Mouse (Mus musculus) lung, adult 2 months (tissue): ENCODE results near the gene Usp17lc. TPM values are rescaled to one million over a fixed set of nuclear protein-coding genes. Genes with fewer than 3 reads are reported as not detected.
"Not testable (repeated sequence)": the region's sequence is repeated elsewhere in the genome, so short reads cannot be mapped to it uniquely, and the experiment has no call there.

Source experiments
- DNase-seq: peaks from one replicate; pipeline ENCODE4 v3.0.0; 2022
- H3K4me1 ChIP-seq: fragments of 200-500 bp; 2 replicates; pipeline ENCODE4 v1.6.1; 2011; ENCODE audit warnings: low read length; ENCODE audit not compliant: control insufficient read depth, insufficient read depth
- H3K4me3 ChIP-seq: fragments of 200-500 bp; replicated peaks from 2 replicates; pipeline ENCODE3; 2011; ENCODE audit warnings: low read depth, mild to moderate bottlenecking, control low read depth, low read length; ENCODE audit errors: extremely low read depth
- CTCF ChIP-seq: fragments of 200-500 bp; IDR thresholded peaks from 2 replicates; pipeline ENCODE4 v1.5.1; 2011; ENCODE audit warnings: mild to moderate bottlenecking, low read length, control low read depth; ENCODE audit not compliant: insufficient read depth
- POLR2A ChIP-seq: fragments of 200-500 bp; IDR thresholded peaks from 2 replicates; pipeline ENCODE4 v1.6.1; 2011; ENCODE audit warnings: low read depth, mild to moderate bottlenecking, control low read depth, low read length, borderline replicate concordance; ENCODE audit errors: extremely low read depth
- WGBS: fragments of 180-500 bp; shearing (Covaris S2); methylation state at CpG from one replicate; pipeline ENCODE4 v1.1.7; 2018; 5-methylcytosine and 5-hydroxymethylcytosine counted together
- polyA plus RNA-seq: library from polyadenylated mRNA; depleted of rRNA; stranded (reverse); fragments of >200 nt; gene quantifications from 2 replicates; pipeline ENCODE4 v1.2.3, GENCODE M21; 2012; rRNA removed

The Usp17lc gene
- polyA plus RNA-seq, result not detected in 2 replicates

- not testable (repeated sequence) for DNase-seq, H3K4me3 ChIP-seq, H3K4me1 ChIP-seq
- 73% methylated on average over 1 of the region's 1 CpGs for WGBS
Observed at GRCm38 (mm10) chr7:103414772-103415171, at the start of gene Usp17lc. Usp17lc (plus strand) TSS chr7:103415072.

- DNase-seq, result no peak
- Histone ChIP-seq H3K4me1 (no peaks in the 10 kb centered on the region), H3K4me3 (no peak within 1 kb of the TSS)
- TF ChIP-seq POLR2A, result no peak
- no peak for TF ChIP-seq CTCF
Observed at GRCm38 (mm10) chr7:103386077-103386476, 28.8 kb upstream of the Usp17lc start, which contains the start of gene Olfr603. Olfr603 (minus strand) TSS chr7:103386177.

- no peak for DNase-seq
- Histone ChIP-seq H3K4me3 (no peak overlapping the region), H3K4me1 (no peaks in the 10 kb centered on the region)
- TF ChIP-seq CTCF (no peak), POLR2A (no peak)
Observed at GRCm38 (mm10) chr7:103397758-103398157, 17.1 kb upstream of the Usp17lc start.

- TF ChIP-seq CTCF, result no peak
- no peak for TF ChIP-seq POLR2A
- DNase-seq, result no peak
- H3K4me3 ChIP-seq, result no peak overlapping the region
- WGBS, result 5% methylated on average over 1 of the region's 1 CpGs
- no peaks in the 10 kb centered on the region for H3K4me1 ChIP-seq
Observed at GRCm38 (mm10) chr7:103398981-103399380, 15.9 kb upstream of the Usp17lc start.

- H3K4me3 ChIP-seq, result not testable (repeated sequence)
- 55% methylated on average over 3 of the region's 3 CpGs for WGBS
Observed at GRCm38 (mm10) chr7:103406521-103407055, 8.3 kb upstream of the Usp17lc start.

GRCm38 (mm10) chr7:103445339-103445738 is 30.5 kb downstream of the Usp17lc start, which contains the start of gene Olfr605:
Olfr605 (minus strand) TSS chr7:103445439.
- DNase-seq, result no peak
- Histone ChIP-seq H3K4me1 (no peaks in the 10 kb centered on the region), H3K4me3 (no peak within 1 kb of the TSS)
- 74% methylated on average over 1 of the region's 1 CpGs for WGBS
- TF ChIP-seq CTCF (no peak), POLR2A (no peak)

More at GRCm38 (mm10) chr7:103406521-103407055, 8.3 kb upstream of the Usp17lc start:
- not testable (repeated sequence) for H3K4me1 ChIP-seq, DNase-seq

GRCm38 (mm10) chr7:103448746-103449145 is 33.9 kb downstream of the Usp17lc start, which contains the start of gene Olfr606:
Olfr606 (plus strand) TSS chr7:103449046.
- no peak for TF ChIP-seq CTCF
- no peak for TF ChIP-seq POLR2A
- WGBS, result 86% methylated on average over 2 of the region's 2 CpGs
- Histone ChIP-seq H3K4me3 (no peak within 1 kb of the TSS), H3K4me1 (no peaks in the 10 kb centered on the region)
- DNase-seq, result no peak

- no peak overlapping the region for H3K4me3 ChIP-seq
- no peak for DNase-seq
- TF ChIP-seq CTCF (no peak), POLR2A (no peak)
- no peaks in the 10 kb centered on the region for H3K4me1 ChIP-seq
- WGBS, result 74% methylated on average over 5 of the region's 5 CpGs
Observed at GRCm38 (mm10) chr7:103460590-103460989, 45.7 kb downstream of the Usp17lc start.

Other genes starting within 250 kb of the Usp17lc start
- not detected in 2 replicates for gene Olfr591, start 236.7 kb upstream of the Usp17lc start, polyA plus RNA-seq
- not detected in 2 replicates for gene Olfr592, start 230.3 kb upstream of the Usp17lc start, polyA plus RNA-seq
- not detected in 2 replicates for gene Olfr593, start 203.2 kb upstream of the Usp17lc start, polyA plus RNA-seq
- gene Olfr594, start 198.1 kb upstream of the Usp17lc start, polyA plus RNA-seq, result not detected in 2 replicates
- gene Usp17ld, start 162.6 kb upstream of the Usp17lc start, polyA plus RNA-seq, result not detected in 2 replicates
- gene Olfr596, start 109.4 kb upstream of the Usp17lc start, polyA plus RNA-seq, result not detected in 2 replicates
- not detected in 2 replicates for gene Olfr597, start 98.8 kb upstream of the Usp17lc start, polyA plus RNA-seq
- not detected in 2 replicates for gene Olfr598, start 91.5 kb upstream of the Usp17lc start, polyA plus RNA-seq
- not detected in 2 replicates for gene Olfr599, start 79.2 kb upstream of the Usp17lc start, polyA plus RNA-seq
- gene Olfr600, start 65.4 kb upstream of the Usp17lc start, polyA plus RNA-seq, result not detected in 2 replicates
- not detected in 2 replicates for gene Olfr601, start 52.4 kb upstream of the Usp17lc start, polyA plus RNA-seq
- gene Olfr603, start 28.9 kb upstream of the Usp17lc start, polyA plus RNA-seq, result not detected in 2 replicates
- gene Olfr605, start 30.4 kb downstream of the Usp17lc start, polyA plus RNA-seq, result not detected in 2 replicates
- gene Olfr606, start 34.0 kb downstream of the Usp17lc start, polyA plus RNA-seq, result not detected in 2 replicates
- not detected in 2 replicates for gene Olfr607, start 49.1 kb downstream of the Usp17lc start, polyA plus RNA-seq
- gene Olfr608, start 54.8 kb downstream of the Usp17lc start, polyA plus RNA-seq, result not detected in 2 replicates
- not detected in 2 replicates for gene Olfr609, start 83.0 kb downstream of the Usp17lc start, polyA plus RNA-seq
- gene Olfr610, start 97.0 kb downstream of the Usp17lc start, polyA plus RNA-seq, result not detected in 2 replicates
- gene Olfr611, start 105.8 kb downstream of the Usp17lc start, polyA plus RNA-seq, result not detected in 2 replicates
- not detected in 2 replicates for gene Olfr612, start 127.6 kb downstream of the Usp17lc start, polyA plus RNA-seq
- not detected in 2 replicates for gene Olfr613, start 133.0 kb downstream of the Usp17lc start, polyA plus RNA-seq
- gene Olfr615, start 141.0 kb downstream of the Usp17lc start, polyA plus RNA-seq, result not detected in 2 replicates
- not detected in 2 replicates for gene Olfr616, start 154.1 kb downstream of the Usp17lc start, polyA plus RNA-seq
- gene Olfr617, start 158.0 kb downstream of the Usp17lc start, polyA plus RNA-seq, result not detected in 2 replicates
- not detected in 2 replicates for gene Olfr618, start 175.0 kb downstream of the Usp17lc start, polyA plus RNA-seq
- gene Olfr619, start 185.5 kb downstream of the Usp17lc start, polyA plus RNA-seq, result not detected in 2 replicates
- gene Olfr620, start 197.5 kb downstream of the Usp17lc start, polyA plus RNA-seq, result not detected in 2 replicates
- gene Olfr622, start 227.6 kb downstream of the Usp17lc start, polyA plus RNA-seq, result not detected in 2 replicates
- not detected in 2 replicates for gene Olfr623, start 248.6 kb downstream of the Usp17lc start, polyA plus RNA-seq